Comparison of ENCODE assay signal across 7 mouse cellular contexts in the genomic region with DNA sequence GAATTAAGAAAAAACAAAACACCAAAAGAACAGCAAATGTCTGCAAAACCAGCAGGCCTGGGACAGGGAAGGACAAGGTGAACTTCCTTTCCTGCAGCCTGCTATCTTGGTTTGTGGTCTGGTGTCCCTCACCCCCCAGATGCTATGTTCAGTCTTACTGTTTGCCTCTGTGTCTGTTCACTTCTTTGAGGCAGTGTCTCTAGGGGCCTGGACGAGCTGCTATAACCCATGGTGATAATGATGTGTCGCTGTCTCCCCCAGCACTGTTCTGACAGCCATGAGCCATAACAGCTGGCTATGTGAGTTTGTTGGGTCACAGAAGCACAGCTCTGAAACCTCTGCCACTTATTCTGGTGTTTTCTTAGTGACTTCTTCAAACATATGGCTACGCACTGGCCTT. TPM values are rescaled to one million over a fixed set of nuclear protein-coding genes. Genes with fewer than 3 reads are reported as not detected.
A peak's percentile ranks its signal among the peaks of the same experiment; 100 is the strongest.
DNase-seq lines count a peak whose midpoint lies in the region; ATAC-seq and TF ChIP-seq lines count a peak whose summit lies in the region.

No protein-coding gene starts in this region.

- peak; percentile 79 for DNase-seq in CH12.LX (ENCODE audit: extremely low read depth)
- no peak for DNase-seq in hindbrain, embryonic 11.5 days (ENCODE audit: low spot score)
- DNase-seq in liver, postnatal 0 days = peak; percentile 38
- DNase-seq in thymus, postnatal 0 days (ENCODE audit: low spot score) = peak; percentile 69
- DNase-seq in cerebellum, adult 9-10 months = no peak
- no peak for DNase-seq in ovary, postnatal 10 days (ENCODE audit: low spot score)

- H3K9me3 ChIP-seq in CH12.LX (replicated peaks; ENCODE audit: low read length) = no peaks in the 10 kb centered on the region
- H3K9me3 ChIP-seq in hindbrain, embryonic 11.5 days (ENCODE audit: control insufficient read depth, low read length) = no peaks in the 10 kb centered on the region
- H3K9me3 ChIP-seq in liver, postnatal 0 days (ENCODE audit: low read length) = no peaks in the 10 kb centered on the region

- peak; percentile 29; the same call in 1 of the 2 replicates for TF ChIP-seq EP300 in CH12.LX (IDR thresholded peaks at IDR 0.05; ENCODE audit: low read length)
- peak; percentile 65 for TF ChIP-seq EP300 in liver, postnatal 0 days (IDR thresholded peaks at IDR 0.05; ENCODE audit: low read depth)

- H3K36me3 ChIP-seq in CH12.LX (replicated peaks in 1 of 2; ENCODE audit: control insufficient read depth in 1 of 2, insufficient read depth in 1 of 2, low read length in 1 of 2) = no peaks in the 10 kb centered on the region
- no peaks in the 10 kb centered on the region for H3K36me3 ChIP-seq in hindbrain, embryonic 11.5 days (ENCODE audit: control insufficient read depth, insufficient read depth, low read length)
- H3K36me3 ChIP-seq in liver, postnatal 0 days (replicated peaks; ENCODE audit: insufficient read depth, low read length) = no peaks in the 10 kb centered on the region

- H3K4me1 ChIP-seq in CH12.LX (ENCODE audit: control insufficient read depth in 1 of 2, insufficient read depth in 2 of 2) = peaks cover 22 to 69% of the 10 kb centered on the region in 2 experiments
- H3K4me1 ChIP-seq in hindbrain, embryonic 11.5 days (replicated peaks; ENCODE audit: control insufficient read depth, insufficient read depth, low read length) = peaks cover 12% of the 10 kb centered on the region
- H3K4me1 ChIP-seq in liver, postnatal 0 days (ENCODE audit: insufficient read depth) = peaks cover 71% of the 10 kb centered on the region

- H3K4me3 ChIP-seq in CH12.LX (replicated peaks in 1 of 3; ENCODE audit: low read depth in 2 of 3, low read length in 2 of 3, poor library complexity in 1 of 3) = peak overlapping the region in 1 of 3 experiments; percentile 40
- no peak overlapping the region for H3K4me3 ChIP-seq in hindbrain, embryonic 11.5 days (ENCODE audit: low read depth, low read length)
- H3K4me3 ChIP-seq in liver, postnatal 0 days (ENCODE audit: low read depth, low read length) = no peak overlapping the region

- 0 out of 2 replicates have a peak overlapping the region, but pooled peaks have one; percentile 10 for H3K9ac ChIP-seq in CH12.LX (ENCODE audit: insufficient read depth, low read depth)
- peak overlapping the region; percentile 11; the same call in 1 of the 2 replicates for H3K9ac ChIP-seq in hindbrain, embryonic 11.5 days (ENCODE audit: low read depth, low read length)
- H3K9ac ChIP-seq in liver, postnatal 0 days (replicated peaks) = no peak overlapping the region

- 56% methylated on average over 3 of the region's 3 CpGs for WGBS in hindbrain, embryonic 11.5 days
- WGBS in liver, postnatal 0 days (ENCODE audit: insufficient replicate concordance) = 52% methylated on average over 3 of the region's 3 CpGs

- H3K79me2 ChIP-seq in CH12.LX (replicated peaks; ENCODE audit: control insufficient read depth, extremely low read depth, insufficient read depth, poor library complexity, severe bottlenecking) = no peaks in the 10 kb centered on the region

- peak overlapping the region; percentile 67 for H3K27ac ChIP-seq in CH12.LX (ENCODE audit: insufficient read depth, low read depth)
- H3K27ac ChIP-seq in hindbrain, embryonic 11.5 days (ENCODE audit: low read depth, low read length) = peak overlapping the region; percentile 19
- H3K27ac ChIP-seq in liver, postnatal 0 days (ENCODE audit: low read depth) = peak overlapping the region; percentile 91

- 0 out of 2 replicates have a peak overlapping the region, but pooled peaks have one; percentile 29 for H3K4me2 ChIP-seq in CH12.LX (ENCODE audit: insufficient read depth, low read depth, poor library complexity, severe bottlenecking)
- no peak overlapping the region for H3K4me2 ChIP-seq in hindbrain, embryonic 11.5 days (replicated peaks; ENCODE audit: low read depth, low read length)
- H3K4me2 ChIP-seq in liver, postnatal 0 days (ENCODE audit: low read depth, low read length) = no peak overlapping the region

- TF ChIP-seq CTCF in CH12.LX (conservative IDR thresholded peaks at IDR 0.05 in 1 of 2, IDR thresholded peaks at IDR 0.05 in 1 of 2; ENCODE audit: low read depth in 2 of 2, low read length in 2 of 2) = no peak; a peak in 1 of 4 replicates
- TF ChIP-seq CTCF in liver, postnatal 0 days (IDR thresholded peaks at IDR 0.05; ENCODE audit: low read depth) = no peak

- dilution Hi-C loops in CH12.LX (cut with MboI; ENCODE audit: extremely low pct_ligation_motif_present, extremely low pct_unique_long_range_greater_than_20kb, low sequenced_read_pairs) = no loop called here

- no peaks in the 10 kb centered on the region for H3K27me3 ChIP-seq in CH12.LX (replicated peaks)
- H3K27me3 ChIP-seq in hindbrain, embryonic 11.5 days (ENCODE audit: control insufficient read depth, insufficient read depth, low read length) = no peaks in the 10 kb centered on the region
- H3K27me3 ChIP-seq in liver, postnatal 0 days (ENCODE audit: insufficient read depth, low read length) = no peaks in the 10 kb centered on the region

- TF ChIP-seq POLR2A in CH12.LX (IDR thresholded peaks at IDR 0.05; ENCODE audit: low read depth, low read length) = no peak

- no peak; the same call in 1 of the 2 replicates for TF ChIP-seq RAD21 in CH12.LX (IDR thresholded peaks at IDR 0.05; ENCODE audit: low read depth, low read length)

- peak; percentile 45 for ATAC-seq in common myeloid progenitor, adult 5-6 weeks (replicated peaks; ENCODE audit: low read depth, poor library complexity, severe bottlenecking)
- no peak for ATAC-seq in hindbrain, embryonic 11.5 days (ENCODE audit: low FRiP score)
- peak; percentile 10; the same call in 1 of the 2 replicates for ATAC-seq in liver, postnatal 0 days

- in situ Hi-C loops in CH12.LX (cut with MboI; ENCODE audit: low pct_ligation_motif_present, low pct_unique_long_range_greater_than_20kb, low sequenced_read_pairs) = no loop called here

TF ChIP-seq in CH12.LX, 34 proteins besides CTCF, POLR2A, EP300 and RAD21 (continues in another document):
- peak; percentile 44; the same call in 1 of the 2 replicates for TF ChIP-seq TCF12 (IDR thresholded peaks at IDR 0.05; ENCODE audit: low read depth, low read length)
- TF ChIP-seq ZMIZ1 (IDR thresholded peaks at IDR 0.05; ENCODE audit: low read depth, low read length) = no peak; the same call in 1 of the 2 replicates
- peak; percentile 27; the same call in 1 of the 2 replicates for TF ChIP-seq BHLHE40 (IDR thresholded peaks at IDR 0.05; ENCODE audit: low read depth, low read length)
- 0 out of 2 replicates have a peak, but pooled peaks have one; percentile 51 for TF ChIP-seq MYC (IDR thresholded peaks at IDR 0.05; ENCODE audit: low read depth, low read length)
- peak; percentile 14; the same call in 1 of the 2 replicates for TF ChIP-seq HCFC1 (IDR thresholded peaks at IDR 0.05; ENCODE audit: low read depth, low read length)
- TF ChIP-seq KAT2A (IDR thresholded peaks at IDR 0.05; ENCODE audit: insufficient replicate concordance, low read length) = 0 out of 2 replicates have a peak, but pooled peaks have one; percentile 31
- no peak for TF ChIP-seq ELF1 (IDR thresholded peaks at IDR 0.05; ENCODE audit: low read depth, low read length)
- TF ChIP-seq MAX (IDR thresholded peaks at IDR 0.05; ENCODE audit: low read length) = peak; percentile 66
- no peak for TF ChIP-seq MAFK (IDR thresholded peaks at IDR 0.05; ENCODE audit: insufficient replicate concordance, low read length)
- TF ChIP-seq JUN (IDR thresholded peaks at IDR 0.05; ENCODE audit: insufficient read depth, low read depth, low read length) = no peak
- no peak for TF ChIP-seq CHD2 (IDR thresholded peaks at IDR 0.05; ENCODE audit: low read length)
- TF ChIP-seq SIN3A (IDR thresholded peaks at IDR 0.05; ENCODE audit: low read length) = peak; percentile 39
- TF ChIP-seq POLR2AphosphoS2 (IDR thresholded peaks at IDR 0.05; ENCODE audit: low read depth, low read length) = no peak
- 0 out of 2 replicates have a peak, but pooled peaks have one; percentile 12 for TF ChIP-seq SMC3 (IDR thresholded peaks at IDR 0.05; ENCODE audit: low read depth, low read length)
- TF ChIP-seq NRF1 (IDR thresholded peaks at IDR 0.05; ENCODE audit: low read depth, low read length) = no peak
- peak; percentile 42; the same call in 1 of the 2 replicates for TF ChIP-seq MEF2A (IDR thresholded peaks at IDR 0.05; ENCODE audit: borderline replicate concordance, low read depth, low read length)
- TF ChIP-seq MAZ (IDR thresholded peaks at IDR 0.05; ENCODE audit: low read depth, low read length) = no peak
- TF ChIP-seq CHD1 (IDR thresholded peaks at IDR 0.05; ENCODE audit: low read depth, low read length) = no peak
- no peak for TF ChIP-seq IRF4 (IDR thresholded peaks at IDR 0.05; ENCODE audit: low read depth, low read length)

RNA-seq across cellular contexts. Expression of a gene that starts 23.2 kb away (rescaled TPM):
- total RNA-seq in CH12.LX (2012; rRNA removed) (45.7 and 136 TPM in 2 replicates), CH12.LX (2014; rRNA removed) (37.5 and 50.6 TPM in 2 replicates)
- 38.9 and 39.5 TPM in 2 replicates for polyA plus RNA-seq in CH12.LX (2012; ENCODE audit: insufficient read length, low read depth)
- total RNA-seq in common myeloid progenitor, adult 5-6 weeks (2017) = 1.4 and 4.2 TPM in 2 replicates
- 4.6 and 5.5 TPM in 2 replicates for polyA plus RNA-seq in hindbrain, embryonic 11.5 days (2014; fragmentation: Nextera tagmentation; extraction: Ambion mirVana)
- polyA plus RNA-seq in liver, postnatal 0 days (2015; fragmentation: Nextera tagmentation; extraction: Ambion mirVana) = 3.6 and 5.2 TPM in 2 replicates
- 50.6 and 54.7 TPM in 2 replicates for polyA plus RNA-seq in thymus, postnatal 0 days (2015; fragmentation: Nextera tagmentation; extraction: Ambion mirVana)

RNA-seq across cellular contexts. Expression of a gene that starts 27.8 kb away (rescaled TPM):
- total RNA-seq in CH12.LX (2012; rRNA removed) (18.1 and 25.4 TPM in 2 replicates), CH12.LX (2014; rRNA removed) (20.1 and 21.0 TPM in 2 replicates)
- 25.5 and 30.7 TPM in 2 replicates for polyA plus RNA-seq in CH12.LX (2012; ENCODE audit: insufficient read length, low read depth)
- total RNA-seq in common myeloid progenitor, adult 5-6 weeks (2017) = 30.5 and 41.6 TPM in 2 replicates
- polyA plus RNA-seq in hindbrain, embryonic 11.5 days (2014; fragmentation: Nextera tagmentation; extraction: Ambion mirVana) = 41.1 and 42.9 TPM in 2 replicates
- polyA plus RNA-seq in liver, postnatal 0 days (2015; fragmentation: Nextera tagmentation; extraction: Ambion mirVana) = 14.1 and 14.7 TPM in 2 replicates
- 38.5 and 43.2 TPM in 2 replicates for polyA plus RNA-seq in thymus, postnatal 0 days (2015; fragmentation: Nextera tagmentation; extraction: Ambion mirVana)

RNA-seq across cellular contexts. Expression of a gene that starts 28.1 kb away (rescaled TPM):
- total RNA-seq in CH12.LX (2012; rRNA removed) (66.4 and 67.6 TPM in 2 replicates), CH12.LX (2014; rRNA removed) (64.9 and 65.3 TPM in 2 replicates)
- 43.9 and 50.8 TPM in 2 replicates for polyA plus RNA-seq in CH12.LX (2012; ENCODE audit: insufficient read length, low read depth)
- total RNA-seq in common myeloid progenitor, adult 5-6 weeks (2017) = 45.3 and 60.5 TPM in 2 replicates
- 97.1 and 115 TPM in 2 replicates for polyA plus RNA-seq in hindbrain, embryonic 11.5 days (2014; fragmentation: Nextera tagmentation; extraction: Ambion mirVana)
- polyA plus RNA-seq in liver, postnatal 0 days (2015; fragmentation: Nextera tagmentation; extraction: Ambion mirVana) = 37.3 and 37.7 TPM in 2 replicates
- polyA plus RNA-seq in thymus, postnatal 0 days (2015; fragmentation: Nextera tagmentation; extraction: Ambion mirVana) = 139 and 168 TPM in 2 replicates

Comparison
In these comparisons a context has a peak if more than half of its experiments do, and no peak if none do; other contexts are left out.
1. DNase-seq: peak in CH12.LX (single experiment), liver, postnatal 0 days (single experiment) and thymus, postnatal 0 days (single experiment); none in hindbrain, embryonic 11.5 days (single experiment), cerebellum, adult 9-10 months (single experiment) and ovary, postnatal 10 days (single experiment).
2. H3K27ac ChIP-seq: peak in every context shown above with its lines; median percentile 91 in liver, postnatal 0 days; 67 in CH12.LX; 19 in hindbrain, embryonic 11.5 days.